Mouse (Mus musculus) left cerebral cortex, postnatal 10 days (tissue): ENCODE measurements around the gene Dynlt1a. TPM values are rescaled to one million over a fixed set of nuclear protein-coding genes. Genes with fewer than 3 reads are reported as not detected.
A peak's percentile ranks its signal among the peaks of the same experiment; 100 is the strongest.
"Not testable (repeated sequence)": the region's sequence is repeated elsewhere in the genome, so short reads cannot be mapped to it uniquely, and the experiment has no call there.

Source experiments
- DNase-seq, 2 experiments: peaks; one replicate each; pipeline ENCODE4 v3.0.0; 2021 to 2022; ENCODE audit warnings: low spot score in 2 of 2, mixed read lengths in 1 of 2; ENCODE audit errors: extremely low spot score in 1 of 2
- intact Hi-C: fragments of 180-260 bp; cut with DNase I; formaldehyde crosslinking; loops from one replicate; pipeline ENCODE4 v1.15.1; 2025
- total RNA-seq, 2 experiments: library from RNA; stranded (reverse); gene quantifications; 2 replicates each; pipeline ENCODE4 v1.2.3; 2021

The Dynlt1a gene
- 10 to 100 TPM; 20.3 to 20.4 TPM for total RNA-seq

GRCm38 (mm10) chr17:6317339-6317985 is at the start of gene Dynlt1a:
TSS of gene Dynlt1a (minus strand) at chr17:6317500.
- peak; percentile 95 to 98 for DNase-seq

GRCm38 (mm10) chr17:6355256-6355655 is 38.0 kb upstream of the Dynlt1a start:
- DNase-seq: peak in 1 of 2 experiments; percentile 34
- intact Hi-C loops: not testable (repeated sequence)

More at GRCm38 (mm10) chr17:6317339-6317985, at the start of gene Dynlt1a:
- intact Hi-C loops: not testable (repeated sequence)

- DNase-seq, intact Hi-C loops: not testable (repeated sequence)
Observed at GRCm38 (mm10) chr17:6342606-6343294, 25.4 kb upstream of the Dynlt1a start.

GRCm38 (mm10) chr17:6328997-6329396 is 11.7 kb upstream of the Dynlt1a start:
- DNase-seq, intact Hi-C loops: not testable (repeated sequence)

GRCm38 (mm10) chr17:6327554-6327953 is 10.3 kb upstream of the Dynlt1a start:
- intact Hi-C loops: not testable (repeated sequence)

GRCm38 (mm10) chr17:6325543-6325942 is 8.2 kb upstream of the Dynlt1a start:
- DNase-seq, intact Hi-C loops: not testable (repeated sequence)

More at GRCm38 (mm10) chr17:6327554-6327953, 10.3 kb upstream of the Dynlt1a start:
- peak in 1 of 2 experiments; percentile 13 for DNase-seq

- intact Hi-C loops, DNase-seq: not testable (repeated sequence)
Observed at GRCm38 (mm10) chr17:6325021-6325420, 7.7 kb upstream of the Dynlt1a start.

GRCm38 (mm10) chr17:6321778-6322101 is 4.4 kb upstream of the Dynlt1a start:
- intact Hi-C loops, DNase-seq: not testable (repeated sequence)

- intact Hi-C loops: not testable (repeated sequence)
- peak in 1 of 2 experiments; percentile 15 for DNase-seq
Observed at GRCm38 (mm10) chr17:6321081-6321777, 3.9 kb upstream of the Dynlt1a start.

GRCm38 (mm10) chr17:6316379-6317126 is 747 bp downstream of the Dynlt1a start:
- DNase-seq: peak; percentile 74 to 86
- intact Hi-C loops: not testable (repeated sequence)

- DNase-seq, intact Hi-C loops: not testable (repeated sequence)
Observed at GRCm38 (mm10) chr17:6315706-6316105, 1.6 kb downstream of the Dynlt1a start.

- intact Hi-C loops, DNase-seq: not testable (repeated sequence)
Observed at GRCm38 (mm10) chr17:6314493-6314892, 2.8 kb downstream of the Dynlt1a start.

GRCm38 (mm10) chr17:6312755-6313154 is 4.5 kb downstream of the Dynlt1a start:
- intact Hi-C loops: not testable (repeated sequence)
- DNase-seq: peak in 1 of 2 experiments; percentile 24

- intact Hi-C loops, DNase-seq: not testable (repeated sequence)
Observed at GRCm38 (mm10) chr17:6311716-6312115, 5.6 kb downstream of the Dynlt1a start.

GRCm38 (mm10) chr17:6306503-6306902 is 10.8 kb downstream of the Dynlt1a start:
- intact Hi-C loops, DNase-seq: not testable (repeated sequence)

- DNase-seq, intact Hi-C loops: not testable (repeated sequence)
Observed at GRCm38 (mm10) chr17:6305656-6306270, 11.5 kb downstream of the Dynlt1a start.

- DNase-seq, intact Hi-C loops: not testable (repeated sequence)
Observed at GRCm38 (mm10) chr17:6304891-6305290, 12.4 kb downstream of the Dynlt1a start.

- intact Hi-C loops: not testable (repeated sequence)
- peak in 1 of 2 experiments; percentile 20 for DNase-seq
Observed at GRCm38 (mm10) chr17:6300190-6300863, 17.0 kb downstream of the Dynlt1a start.
